Mouse (Mus musculus): ENCODE measurements around the gene Mecom.

The Mecom gene

GRCm38 (mm10) chr3:30511796-30512195, 36.0 kb downstream of the Mecom start:
- H3K4me3 ChIP-seq (replicated peaks; ENCODE audit: low read length), result no peak overlapping the region
- peaks cover 74% of the 10 kb centered on the region for H3K4me1 ChIP-seq (replicated peaks; ENCODE audit: low read depth, low read length)
- H3K9me3 ChIP-seq (ENCODE audit: low read length), result no peaks in the 10 kb centered on the region
- H3K27me3 ChIP-seq (ENCODE audit: insufficient read depth, low read length), result peaks cover 89% of the 10 kb centered on the region
- no peaks in the 10 kb centered on the region for H3K36me3 ChIP-seq (ENCODE audit: insufficient read depth, low read length)
- TF ChIP-seq CTCF (conservative IDR thresholded peaks at IDR 0.05; ENCODE audit: low read length) (no peak), POU5F1 (IDR thresholded peaks at IDR 0.05; ENCODE audit: borderline replicate concordance, low read length) (no peak), NANOG (IDR thresholded peaks at IDR 0.05; ENCODE audit: borderline replicate concordance, low read length) (no peak)

GRCm38 (mm10) chr3:30511062-30511640, 36.7 kb downstream of the Mecom start:
- no peak for TF ChIP-seq NANOG (IDR thresholded peaks at IDR 0.05; ENCODE audit: borderline replicate concordance, low read length)
- no peak for TF ChIP-seq POU5F1 (IDR thresholded peaks at IDR 0.05; ENCODE audit: borderline replicate concordance, low read length)
- TF ChIP-seq CTCF (conservative IDR thresholded peaks at IDR 0.05; ENCODE audit: low read length), result no peak
- no peaks in the 10 kb centered on the region for H3K36me3 ChIP-seq (ENCODE audit: insufficient read depth, low read length)
- H3K4me3 ChIP-seq (replicated peaks; ENCODE audit: low read length), result no peak overlapping the region
- peaks cover 78% of the 10 kb centered on the region for H3K4me1 ChIP-seq (replicated peaks; ENCODE audit: low read depth, low read length)
- H3K9me3 ChIP-seq (ENCODE audit: low read length), result no peaks in the 10 kb centered on the region
- peaks cover 92% of the 10 kb centered on the region for H3K27me3 ChIP-seq (ENCODE audit: insufficient read depth, low read length)

GRCm38 (mm10) chr3:30510646-30511045, 37.2 kb downstream of the Mecom start:
- peaks cover 92% of the 10 kb centered on the region for H3K27me3 ChIP-seq (ENCODE audit: insufficient read depth, low read length)
- peaks cover 78% of the 10 kb centered on the region for H3K4me1 ChIP-seq (replicated peaks; ENCODE audit: low read depth, low read length)
- H3K36me3 ChIP-seq (ENCODE audit: insufficient read depth, low read length), result no peaks in the 10 kb centered on the region
- H3K4me3 ChIP-seq (replicated peaks; ENCODE audit: low read length), result no peak overlapping the region
- TF ChIP-seq POU5F1 (IDR thresholded peaks at IDR 0.05; ENCODE audit: borderline replicate concordance, low read length) (no peak), NANOG (IDR thresholded peaks at IDR 0.05; ENCODE audit: borderline replicate concordance, low read length) (no peak), CTCF (conservative IDR thresholded peaks at IDR 0.05; ENCODE audit: low read length) (no peak)
- H3K9me3 ChIP-seq (ENCODE audit: low read length), result no peaks in the 10 kb centered on the region

GRCm38 (mm10) chr3:30510105-30510504, 37.7 kb downstream of the Mecom start:
- Histone ChIP-seq H3K27me3 (ENCODE audit: insufficient read depth, low read length) (peaks cover 91% of the 10 kb centered on the region), H3K36me3 (ENCODE audit: insufficient read depth, low read length) (no peaks in the 10 kb centered on the region)
- no peak for TF ChIP-seq POU5F1 (IDR thresholded peaks at IDR 0.05; ENCODE audit: borderline replicate concordance, low read length)
- TF ChIP-seq CTCF (conservative IDR thresholded peaks at IDR 0.05; ENCODE audit: low read length), result no peak
- TF ChIP-seq NANOG (IDR thresholded peaks at IDR 0.05; ENCODE audit: borderline replicate concordance, low read length), result no peak

GRCm38 (mm10) chr3:30508930-30509910, 38.6 kb downstream of the Mecom start:
- H3K27me3 ChIP-seq (ENCODE audit: insufficient read depth, low read length), result peaks cover 91% of the 10 kb centered on the region
- no peaks in the 10 kb centered on the region for H3K36me3 ChIP-seq (ENCODE audit: insufficient read depth, low read length)
- peak overlapping the region; percentile 87 for H3K4me3 ChIP-seq (replicated peaks; ENCODE audit: low read length)
- no peaks in the 10 kb centered on the region for H3K9me3 ChIP-seq (ENCODE audit: low read length)
- TF ChIP-seq CTCF (conservative IDR thresholded peaks at IDR 0.05; ENCODE audit: low read length) (no peak), POU5F1 (IDR thresholded peaks at IDR 0.05; ENCODE audit: borderline replicate concordance, low read length) (no peak), NANOG (IDR thresholded peaks at IDR 0.05; ENCODE audit: borderline replicate concordance, low read length) (no peak)
- peaks cover 69% of the 10 kb centered on the region for H3K4me1 ChIP-seq (replicated peaks; ENCODE audit: low read depth, low read length)

More at GRCm38 (mm10) chr3:30510105-30510504, 37.7 kb downstream of the Mecom start:
- Histone ChIP-seq H3K4me3 (replicated peaks; ENCODE audit: low read length) (peak overlapping the region; percentile 87), H3K4me1 (replicated peaks; ENCODE audit: low read depth, low read length) (peaks cover 75% of the 10 kb centered on the region), H3K9me3 (ENCODE audit: low read length) (no peaks in the 10 kb centered on the region)

GRCm38 (mm10) chr3:30508296-30508929, 39.4 kb downstream of the Mecom start:
- Histone ChIP-seq H3K27me3 (ENCODE audit: insufficient read depth, low read length) (peaks cover 88% of the 10 kb centered on the region), H3K36me3 (ENCODE audit: insufficient read depth, low read length) (no peaks in the 10 kb centered on the region), H3K4me1 (replicated peaks; ENCODE audit: low read depth, low read length) (peaks cover 61% of the 10 kb centered on the region), H3K9me3 (ENCODE audit: low read length) (no peaks in the 10 kb centered on the region), H3K4me3 (replicated peaks; ENCODE audit: low read length) (peak overlapping the region; percentile 87)
- no peak for TF ChIP-seq NANOG (IDR thresholded peaks at IDR 0.05; ENCODE audit: borderline replicate concordance, low read length)
- TF ChIP-seq CTCF (conservative IDR thresholded peaks at IDR 0.05; ENCODE audit: low read length), result no peak
- no peak for TF ChIP-seq POU5F1 (IDR thresholded peaks at IDR 0.05; ENCODE audit: borderline replicate concordance, low read length)

- Histone ChIP-seq H3K4me3 (replicated peaks; ENCODE audit: low read length) (peak overlapping the region; percentile 87), H3K36me3 (ENCODE audit: insufficient read depth, low read length) (no peaks in the 10 kb centered on the region), H3K4me1 (replicated peaks; ENCODE audit: low read depth, low read length) (peaks cover 54% of the 10 kb centered on the region), H3K27me3 (ENCODE audit: insufficient read depth, low read length) (peaks cover 81% of the 10 kb centered on the region), H3K9me3 (ENCODE audit: low read length) (no peaks in the 10 kb centered on the region)
- 0 out of 2 replicates have a peak, but pooled peaks have one; percentile 8 for TF ChIP-seq POU5F1 (IDR thresholded peaks at IDR 0.05; ENCODE audit: borderline replicate concordance, low read length)
- no peak for TF ChIP-seq CTCF (conservative IDR thresholded peaks at IDR 0.05; ENCODE audit: low read length)
These were observed 40.1 kb downstream of the Mecom start for GRCm38 (mm10) chr3:30507576-30508295.

All from E14TG2a.4 (cell line).